Comparison of ENCODE assay signal across 14 mouse cellular contexts in genomic region chr10:41890537-41890936, GRCm38 (mm10).
"Had no signal": no experiment of that assay in that cellular context is flagged by ENCODE, and none has a peak within 500 bp of the region (broad histone marks: within the 10 kb centered on the region; RNA-seq: fewer than 3 reads in every experiment).

No protein-coding gene starts in this region.

- H3K9me3 ChIP-seq: limb, embryonic 13.5 days; midbrain, embryonic 10.5 days; neural tube, embryonic 15.5 days had no signal

- H3K4me2 ChIP-seq: limb, embryonic 13.5 days; liver, embryonic 11.5 days; neural tube, embryonic 15.5 days had no signal

- H3K36me3 ChIP-seq: limb, embryonic 13.5 days; midbrain, embryonic 10.5 days; neural tube, embryonic 15.5 days had no signal

- H3K27me3 ChIP-seq: limb, embryonic 13.5 days; neural tube, embryonic 15.5 days had no signal

- H3K9ac ChIP-seq: limb, embryonic 13.5 days; neural tube, embryonic 15.5 days had no signal

- H3K27ac ChIP-seq: kidney, postnatal 0 days; limb, embryonic 13.5 days; midbrain, embryonic 10.5 days; neural tube, embryonic 15.5 days had no signal

- H3K4me3 ChIP-seq: limb, embryonic 13.5 days; midbrain, embryonic 10.5 days; myocyte; neural tube, embryonic 15.5 days had no signal

- DNase-seq: kidney, adult 11 months; kidney, adult 9 months; kidney, postnatal 36 days; left cerebral cortex, postnatal 4 days; lung, adult 18-20 months; midbrain, embryonic 14.5 days; spleen, adult 18-20 months; thymus, postnatal 14 days had no signal
